Mouse (Mus musculus) embryonic fibroblast, embryonic 13.5 days (primary cell): ENCODE results near the gene Aym1.

Experiments
- CTCF ChIP-seq: IDR thresholded peaks from 2 replicates; pipeline ENCODE4 v1.5.1; 2011; ENCODE audit warnings: mild to moderate bottlenecking, control low read depth, low read length, moderate library complexity, borderline replicate concordance; ENCODE audit not compliant: insufficient read depth
- POLR2A ChIP-seq: IDR thresholded peaks from 2 replicates; pipeline ENCODE4 v1.6.1; 2011; ENCODE audit warnings: low read depth, mild to moderate bottlenecking, control low read depth, low read length, moderate library complexity

- TF ChIP-seq CTCF (no peak), POLR2A (no peak)
Measured at GRCm38 (mm10) chr5:113402702-113403101, 45.6 kb downstream of the Aym1 start.
